Mouse (Mus musculus): ENCODE results near the gene 2310030G06Rik.
A peak's percentile ranks its signal among the peaks of the same experiment; 100 is the strongest.

2310030G06Rik gene

GRCm38 (mm10) chr9:50700921-50701691 is 45.2 kb downstream of the 2310030G06Rik start:
- peak; percentile 82 for DNase-seq

- DNase-seq = peak; percentile 44
Measured at GRCm38 (mm10) chr9:50698418-50699409, 47.6 kb downstream of the 2310030G06Rik start.

GRCm38 (mm10) chr9:50697706-50698041 is 48.7 kb downstream of the 2310030G06Rik start:
- peak; percentile 78 for DNase-seq

GRCm38 (mm10) chr9:50696851-50697705 is 49.3 kb downstream of the 2310030G06Rik start:
- DNase-seq = no peak

- no peak for DNase-seq
Measured at GRCm38 (mm10) chr9:50695153-50695552, 51.2 kb downstream of the 2310030G06Rik start.

GRCm38 (mm10) chr9:50693631-50694030 is 52.7 kb downstream of the 2310030G06Rik start:
- DNase-seq = peak; percentile 65

DNA sequence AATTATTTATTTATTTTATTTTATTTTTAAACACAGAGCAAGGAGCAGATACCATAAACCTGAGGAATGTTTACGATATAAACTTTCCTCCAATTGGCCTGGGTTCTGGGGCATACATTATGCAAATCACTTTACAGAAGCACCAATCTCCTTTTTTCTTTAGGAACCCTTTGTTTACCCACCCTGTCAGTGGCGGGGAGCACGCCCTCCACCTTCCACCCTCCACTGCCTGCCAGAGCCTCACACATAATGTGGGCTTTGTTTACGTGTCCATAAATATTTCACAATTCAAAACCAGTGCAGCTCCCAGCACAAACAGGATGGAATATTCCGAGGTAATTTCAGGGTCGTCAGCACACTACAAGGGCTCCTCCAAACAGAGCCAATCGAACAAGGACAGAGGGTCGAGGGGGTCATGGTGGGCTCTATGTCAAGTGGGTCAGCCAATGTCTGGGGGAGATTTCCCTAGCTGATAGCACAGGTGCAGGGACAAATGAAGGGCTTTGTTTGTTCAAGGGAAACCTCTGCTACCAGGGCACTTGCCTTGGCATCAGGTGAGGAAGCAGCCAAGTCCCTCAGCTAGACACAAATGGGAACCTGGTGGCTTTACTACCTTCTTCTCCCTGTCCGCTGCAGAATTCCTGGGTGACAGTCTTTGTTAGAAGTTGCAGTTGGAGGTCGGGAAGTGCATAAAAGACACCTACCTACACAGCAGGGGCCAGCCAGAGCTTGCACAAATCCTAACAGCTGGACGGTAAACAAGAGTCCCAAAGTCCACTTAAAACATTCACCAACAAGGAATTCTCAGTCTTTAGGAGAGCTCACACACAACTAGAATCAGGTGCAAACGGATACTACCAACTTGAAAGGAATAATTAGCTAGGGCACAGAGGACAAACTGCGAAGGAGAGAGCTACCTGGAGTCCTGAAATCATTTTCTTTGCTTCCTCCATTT is 53.4 kb downstream of the 2310030G06Rik start:
- DNase-seq = no peak

All from lung, postnatal 14 days (tissue).